Mouse (Mus musculus): ENCODE data around the gene Gpr84.

GRCm38 (mm10) chr15:103284647-103285046, 25.8 kb downstream of the Gpr84 start:
- TF ChIP-seq CTCF (IDR thresholded peaks at IDR 0.05; ENCODE audit: low read depth, low read length) (no peak), POLR2A (IDR thresholded peaks at IDR 0.05; ENCODE audit: insufficient read depth, low read length) (no peak), EP300 (IDR thresholded peaks at IDR 0.05; ENCODE audit: insufficient read depth, low read depth, low read length) (no peak)
